Mouse (Mus musculus) neural tube, embryonic 14.5 days (tissue): ENCODE measurements around the gene Pdpr. TPM values are rescaled to one million over a fixed set of nuclear protein-coding genes. Genes with fewer than 3 reads are reported as not detected.
"Not testable (repeated sequence)": the region's sequence is repeated elsewhere in the genome, so short reads cannot be mapped to it uniquely, and the experiment has no call there.

Source experiments
- ATAC-seq: fragments of 200-750 bp; cut with Nextera tagmentation; 2 replicates; pipeline ENCODE4 v1.8.0; 2017; ENCODE audit warnings: low read depth, mild to moderate bottlenecking, moderate TSS enrichment, moderate library complexity
- H3K27ac ChIP-seq: fragments of 300-500 bp; sonication (generic); 2 replicates; pipeline ENCODE4 v1.5.1; 2014; ENCODE audit warnings: low read depth, mild to moderate bottlenecking, control low read depth, low read length, moderate library complexity, mixed read lengths
- H3K27me3 ChIP-seq: fragments of 300-500 bp; sonication (generic); 2 replicates; pipeline ENCODE4 v1.6.1; 2014; ENCODE audit warnings: low read length; ENCODE audit not compliant: control insufficient read depth, insufficient read depth
- H3K36me3 ChIP-seq: fragments of 300-500 bp; sonication (generic); 2 replicates; pipeline ENCODE4 v1.6.1; 2014; ENCODE audit warnings: low read length, mixed read lengths; ENCODE audit not compliant: control insufficient read depth, insufficient read depth
- H3K4me1 ChIP-seq: fragments of 300-500 bp; sonication (generic); 2 replicates; pipeline ENCODE4 v1.6.1; 2014; ENCODE audit warnings: low read length; ENCODE audit not compliant: control insufficient read depth, insufficient read depth
- H3K4me2 ChIP-seq: fragments of 300-500 bp; sonication (generic); 2 replicates; pipeline ENCODE4 v1.6.1; 2014; ENCODE audit warnings: mild to moderate bottlenecking, low read depth, low read length, control low read depth
- H3K4me3 ChIP-seq: fragments of 300-500 bp; sonication (generic); 2 replicates; pipeline ENCODE4 v1.5.1; 2014; ENCODE audit warnings: low read depth, low read length, control low read depth, mixed read lengths
- H3K9ac ChIP-seq: fragments of 300-500 bp; sonication (generic); replicated peaks from 2 replicates; pipeline ENCODE4 v1.6.1; 2014; ENCODE audit warnings: low read depth, mild to moderate bottlenecking, control low read depth, low read length, mixed read lengths
- H3K9me3 ChIP-seq: fragments of 300-500 bp; sonication (generic); 2 replicates; pipeline ENCODE4 v1.6.1; 2016; ENCODE audit warnings: low read length; ENCODE audit not compliant: control insufficient read depth
- WGBS: fragments of 180-500 bp; shearing (Covaris S2); extraction: QIAGEN DNeasy Blood & Tissue Kit; methylation state at CpG from one replicate; pipeline ENCODE4 v1.1.7; 2014; 5-methylcytosine and 5-hydroxymethylcytosine counted together
- polyA plus RNA-seq: library from polyadenylated mRNA; unstranded; fragments of >200 nt; fragmentation: Nextera tagmentation; extraction: Ambion mirVana; gene quantifications from 2 replicates; pipeline ENCODE4 v1.2.1, GENCODE M21; 2014

The Pdpr gene
- polyA plus RNA-seq, 1 experiment from 2014 or later, result 8.7 TPM

- no peak for ATAC-seq
- Histone ChIP-seq H3K27ac (no peak overlapping the region), H3K9me3 (no peaks in the 10 kb centered on the region), H3K4me3 (no peak overlapping the region), H3K9ac (no peak overlapping the region), H3K4me2 (no peak overlapping the region), H3K27me3 (no peaks in the 10 kb centered on the region), H3K36me3 (no peaks in the 10 kb centered on the region), H3K4me1 (no peaks in the 10 kb centered on the region)
- 42% methylated on average over 6 of the region's 6 CpGs for WGBS
These were observed 14.6 kb upstream of the Pdpr start for GRCm38 (mm10) chr8:111079861-111080271.

GRCm38 (mm10) chr8:111081580-111082258, 12.7 kb upstream of the Pdpr start:
- no peaks in the 10 kb centered on the region for H3K36me3 ChIP-seq
- no peaks in the 10 kb centered on the region for H3K27me3 ChIP-seq
- no peak overlapping the region for H3K27ac ChIP-seq
- H3K4me2 ChIP-seq, result no peak overlapping the region
- 60% methylated on average over 12 of the region's 12 CpGs for WGBS
- H3K9ac ChIP-seq, result no peak overlapping the region
- H3K9me3 ChIP-seq, result no peaks in the 10 kb centered on the region
- no peak for ATAC-seq
- no peaks in the 10 kb centered on the region for H3K4me1 ChIP-seq
- H3K4me3 ChIP-seq, result no peak overlapping the region

GRCm38 (mm10) chr8:111083936-111084335, 10.5 kb upstream of the Pdpr start:
- H3K4me2 ChIP-seq, H3K4me3 ChIP-seq, H3K27ac ChIP-seq, H3K9me3 ChIP-seq, H3K27me3 ChIP-seq, H3K36me3 ChIP-seq, H3K9ac ChIP-seq, ATAC-seq, H3K4me1 ChIP-seq: not testable (repeated sequence)
- WGBS, result 90% methylated on average over 5 of the region's 5 CpGs

GRCm38 (mm10) chr8:111090126-111090525, 4.3 kb upstream of the Pdpr start:
- Histone ChIP-seq H3K9me3 (no peaks in the 10 kb centered on the region), H3K4me1 (no peaks in the 10 kb centered on the region; the same call in 1 of the 2 replicates), H3K36me3 (no peaks in the 10 kb centered on the region), H3K4me3 (no peak overlapping the region), H3K27me3 (no peaks in the 10 kb centered on the region), H3K27ac (no peak overlapping the region), H3K4me2 (no peak overlapping the region), H3K9ac (no peak overlapping the region)
- no peak for ATAC-seq
- WGBS, result 0% methylated on average over 2 of the region's 2 CpGs

- 83% methylated on average over 7 of the region's 7 CpGs for WGBS
- H3K4me3 ChIP-seq, result no peak overlapping the region
- H3K27me3 ChIP-seq, result no peaks in the 10 kb centered on the region
- no peaks in the 10 kb centered on the region for H3K36me3 ChIP-seq
- H3K4me2 ChIP-seq, result no peak overlapping the region
- no peak overlapping the region for H3K27ac ChIP-seq
- no peaks in the 10 kb centered on the region for H3K9me3 ChIP-seq
- no peak for ATAC-seq
- no peak overlapping the region for H3K9ac ChIP-seq
- peaks cover 5% of the 10 kb centered on the region for H3K4me1 ChIP-seq
These were observed 2.7 kb upstream of the Pdpr start for GRCm38 (mm10) chr8:111091706-111092105.

- H3K4me2 ChIP-seq, ATAC-seq, H3K27ac ChIP-seq, H3K36me3 ChIP-seq, H3K9ac ChIP-seq, H3K9me3 ChIP-seq, H3K4me1 ChIP-seq, H3K27me3 ChIP-seq, H3K4me3 ChIP-seq: not testable (repeated sequence)
- WGBS, result 98% methylated on average over 5 of the region's 6 CpGs
These were observed 2.1 kb upstream of the Pdpr start, which contains the start of gene Clec18a for GRCm38 (mm10) chr8:111092326-111092725. Gene Clec18a, minus strand, starts transcription at chr8:111092426.

GRCm38 (mm10) chr8:111094719-111095302, 381 bp downstream of the Pdpr start:
- H3K27me3 ChIP-seq, H3K4me1 ChIP-seq, H3K36me3 ChIP-seq, H3K27ac ChIP-seq, H3K9me3 ChIP-seq: not testable (repeated sequence)
- Histone ChIP-seq H3K4me3 (peak overlapping the region; percentile 56), H3K4me2 (peak overlapping the region; percentile 70), H3K9ac (peak overlapping the region; percentile 74)
- peak; percentile 59 for ATAC-seq
- WGBS, result under 1% methylated on average over 50 of the region's 69 CpGs

- no peaks in the 10 kb centered on the region for H3K4me1 ChIP-seq
- no peak overlapping the region for H3K4me3 ChIP-seq
- H3K4me2 ChIP-seq, result no peak overlapping the region
- no peaks in the 10 kb centered on the region for H3K9me3 ChIP-seq
- H3K36me3 ChIP-seq, result peaks cover 42% of the 10 kb centered on the region
- no peaks in the 10 kb centered on the region for H3K27me3 ChIP-seq
- no peak overlapping the region for H3K9ac ChIP-seq
- 96% methylated on average over 5 of the region's 5 CpGs for WGBS
- ATAC-seq, result no peak
- no peak overlapping the region for H3K27ac ChIP-seq
These were observed 20.5 kb downstream of the Pdpr start for GRCm38 (mm10) chr8:111114891-111115290.

- H3K9ac ChIP-seq, result no peak overlapping the region
- no peak overlapping the region for H3K4me3 ChIP-seq
- ATAC-seq, result no peak
- peaks cover 53% of the 10 kb centered on the region for H3K36me3 ChIP-seq
- 96% methylated on average over 3 of the region's 3 CpGs for WGBS
- no peaks in the 10 kb centered on the region for H3K4me1 ChIP-seq
- no peak overlapping the region for H3K27ac ChIP-seq
- H3K27me3 ChIP-seq, result no peaks in the 10 kb centered on the region
- H3K4me2 ChIP-seq, result no peak overlapping the region
- H3K9me3 ChIP-seq, result no peaks in the 10 kb centered on the region
These were observed 25.1 kb downstream of the Pdpr start for GRCm38 (mm10) chr8:111119481-111119880.
